Mouse (Mus musculus) limb, embryonic 13.5 days (tissue): ENCODE results near the gene Tmbim1. TPM values are rescaled to one million over a fixed set of nuclear protein-coding genes. Genes with fewer than 3 reads are reported as not detected.
"Not testable (repeated sequence)": the region's sequence is repeated elsewhere in the genome, so short reads cannot be mapped to it uniquely, and the experiment has no call there.

Experiments
- ATAC-seq: fragments of 200-750 bp; cut with Nextera tagmentation; 2 replicates; pipeline ENCODE4 v1.8.0; 2017; ENCODE audit warnings: low read depth, moderate number of reproducible peaks, moderate TSS enrichment; ENCODE audit not compliant: low FRiP score
- H3K27ac ChIP-seq: fragments of 300-500 bp; sonication (generic); 2 replicates; pipeline ENCODE4 v1.5.1; 2015; ENCODE audit warnings: inconsistent platforms, mild to moderate bottlenecking, moderate library complexity
- H3K27me3 ChIP-seq: fragments of 300-500 bp; sonication (generic); 2 replicates; pipeline ENCODE4 v1.6.1; 2015; ENCODE audit warnings: mild to moderate bottlenecking, inconsistent platforms
- H3K36me3 ChIP-seq: fragments of 300-500 bp; sonication (generic); 2 replicates; pipeline ENCODE4 v1.6.1; 2015; ENCODE audit warnings: inconsistent platforms, mild to moderate bottlenecking, moderate library complexity
- H3K4me1 ChIP-seq: fragments of 300-500 bp; sonication (generic); 2 replicates; pipeline ENCODE4 v1.6.1; 2015; ENCODE audit warnings: inconsistent platforms
- H3K4me2 ChIP-seq: fragments of 300-500 bp; sonication (generic); replicated peaks from 2 replicates; pipeline ENCODE4 v1.6.1; 2015; ENCODE audit warnings: inconsistent platforms, mild to moderate bottlenecking, moderate library complexity
- H3K4me3 ChIP-seq: fragments of 300-500 bp; sonication (generic); 2 replicates; pipeline ENCODE4 v1.5.1; 2015; ENCODE audit warnings: moderate library complexity, mild to moderate bottlenecking, inconsistent platforms
- H3K9ac ChIP-seq: fragments of 300-500 bp; sonication (generic); 2 replicates; pipeline ENCODE4 v1.6.1; 2015; ENCODE audit warnings: mild to moderate bottlenecking, inconsistent platforms
- H3K9me3 ChIP-seq: fragments of 300-500 bp; sonication (generic); 2 replicates; pipeline ENCODE4 v1.6.1; 2016; ENCODE audit warnings: inconsistent platforms
- WGBS: fragments of 180-500 bp; shearing (Covaris S2); methylation state at CpG from one replicate; pipeline ENCODE4 v1.1.7; 2015; 5-methylcytosine and 5-hydroxymethylcytosine counted together
- polyA plus RNA-seq: library from polyadenylated mRNA; unstranded; fragments of >200 nt; fragmentation: Nextera tagmentation; extraction: Ambion mirVana; gene quantifications from 2 replicates; pipeline ENCODE4 v1.2.1, GENCODE M21; 2015

Gene Tmbim1
- 30.6 and 31.7 TPM in 2 replicates for polyA plus RNA-seq

DNA sequence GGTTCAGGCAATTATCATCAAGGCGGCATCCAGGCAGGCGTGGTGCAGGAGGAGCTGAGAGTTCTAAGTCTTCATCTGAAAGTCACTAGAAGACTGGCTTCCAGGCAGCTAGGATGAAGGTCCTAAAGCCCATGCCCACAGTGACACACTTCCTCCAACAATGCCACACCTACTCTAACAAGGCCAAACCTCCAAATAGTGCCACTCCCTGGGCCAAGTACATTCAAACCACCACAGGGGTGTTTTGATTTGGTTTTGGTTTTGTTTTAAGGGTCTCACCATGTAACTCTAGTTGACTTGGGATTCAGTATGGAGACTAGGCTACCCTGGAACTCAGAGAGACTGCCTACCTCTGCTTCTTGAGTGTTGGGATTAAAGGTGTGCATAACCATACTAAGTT, at the start of gene Tmbim1:
Gene Tmbim1 (minus strand): TSS at position 101 of the 400 bp plus-strand sequence.
- WGBS: 52% methylated on average over 2 of the region's 2 CpGs
- H3K4me3 ChIP-seq: peak within 1 kb of the TSS; percentile 76
- H3K27ac ChIP-seq: peak within 1 kb of the TSS; percentile 91; the same call in 1 of the 2 replicates
- no peaks in the 10 kb centered on the region for H3K9me3 ChIP-seq
- H3K4me2 ChIP-seq: peak within 1 kb of the TSS; percentile 83
- peak within 1 kb of the TSS; percentile 86 for H3K9ac ChIP-seq
- H3K4me1 ChIP-seq: peaks cover 16% of the 10 kb centered on the region
- no peaks in the 10 kb centered on the region for H3K27me3 ChIP-seq
- ATAC-seq: no peak
- no peaks in the 10 kb centered on the region for H3K36me3 ChIP-seq

DNA sequence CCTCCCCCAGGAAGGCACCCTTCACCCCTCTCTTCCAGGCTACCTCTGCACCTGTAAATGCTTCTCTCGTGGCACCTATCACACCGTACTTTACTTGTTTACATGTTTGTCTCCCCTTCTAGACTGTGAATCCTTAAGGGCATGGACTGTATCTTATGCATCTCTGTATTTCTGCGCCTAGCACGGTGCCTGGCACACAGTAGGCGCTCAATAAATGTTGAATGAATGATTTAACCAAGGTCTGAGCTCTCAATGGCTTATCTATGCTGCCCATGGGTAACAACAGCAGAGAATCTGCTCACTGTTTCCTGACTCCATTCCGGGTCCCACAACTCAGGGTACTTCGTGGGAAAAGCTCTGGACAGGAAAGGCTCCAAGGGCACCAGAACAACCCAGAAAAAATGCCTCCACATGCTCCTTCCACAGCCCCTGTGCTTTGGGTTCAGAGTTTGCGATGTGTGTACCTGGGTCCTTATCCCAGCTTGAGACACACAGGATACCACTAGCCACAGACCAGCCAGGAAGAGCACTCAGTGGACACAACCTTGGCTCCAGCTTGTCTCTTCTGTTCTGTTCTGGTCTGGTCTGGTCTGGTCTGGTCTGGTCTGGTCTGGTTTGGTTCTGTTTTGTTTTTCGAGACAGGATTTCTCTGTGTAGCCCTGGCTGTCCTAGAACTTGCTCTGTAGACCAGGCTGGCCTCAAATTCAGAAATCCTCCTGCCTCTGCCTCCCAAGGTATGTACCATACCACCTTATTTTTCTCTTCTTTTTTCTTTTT, 48.2 kb upstream of the Tmbim1 start:
- 93% methylated on average over 9 of the region's 9 CpGs for WGBS
- Histone ChIP-seq H3K36me3 (peaks cover 49% of the 10 kb centered on the region), H3K27ac (no peak overlapping the region), H3K4me3 (no peak overlapping the region), H3K9ac (no peak overlapping the region), H3K27me3 (no peaks in the 10 kb centered on the region), H3K4me1 (no peaks in the 10 kb centered on the region), H3K9me3 (no peaks in the 10 kb centered on the region), H3K4me2 (no peak overlapping the region)
- ATAC-seq: no peak

DNA sequence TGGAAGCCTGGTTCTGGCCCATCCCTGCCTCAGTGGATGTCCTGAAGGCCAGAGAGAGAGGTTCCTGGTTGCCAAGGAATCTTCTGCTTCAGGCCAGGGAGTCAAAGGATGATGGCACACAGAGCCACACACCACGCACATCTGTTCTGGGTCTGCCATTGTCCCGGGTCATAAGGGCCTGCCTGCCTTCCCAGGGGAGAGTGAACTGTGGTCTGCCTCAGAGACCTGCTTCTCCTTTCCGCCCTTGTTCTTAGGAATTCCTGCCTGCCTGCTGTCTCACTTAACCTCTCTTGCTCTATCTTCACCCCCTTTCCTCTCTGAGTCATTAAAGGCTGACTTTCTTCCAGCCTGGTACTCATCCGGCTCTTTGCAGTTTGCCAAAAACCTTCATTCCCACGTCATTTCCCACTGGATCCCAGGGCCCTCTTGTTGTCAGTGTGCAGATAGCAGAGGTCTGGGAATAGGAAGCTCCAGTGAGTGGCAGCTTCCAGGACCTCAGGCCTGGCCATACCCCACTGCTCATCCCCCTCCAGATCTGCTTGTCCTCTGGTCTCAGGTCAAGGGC, 47.2 kb upstream of the Tmbim1 start:
- H3K9ac ChIP-seq: no peak overlapping the region
- WGBS: 72% methylated on average over 5 of the region's 5 CpGs
- peaks cover 56% of the 10 kb centered on the region for H3K36me3 ChIP-seq
- ATAC-seq: no peak
- no peaks in the 10 kb centered on the region for H3K27me3 ChIP-seq
- H3K4me2 ChIP-seq: no peak overlapping the region
- no peaks in the 10 kb centered on the region for H3K9me3 ChIP-seq
- H3K4me1 ChIP-seq: no peaks in the 10 kb centered on the region
- H3K4me3 ChIP-seq: no peak overlapping the region
- no peak overlapping the region for H3K27ac ChIP-seq

DNA sequence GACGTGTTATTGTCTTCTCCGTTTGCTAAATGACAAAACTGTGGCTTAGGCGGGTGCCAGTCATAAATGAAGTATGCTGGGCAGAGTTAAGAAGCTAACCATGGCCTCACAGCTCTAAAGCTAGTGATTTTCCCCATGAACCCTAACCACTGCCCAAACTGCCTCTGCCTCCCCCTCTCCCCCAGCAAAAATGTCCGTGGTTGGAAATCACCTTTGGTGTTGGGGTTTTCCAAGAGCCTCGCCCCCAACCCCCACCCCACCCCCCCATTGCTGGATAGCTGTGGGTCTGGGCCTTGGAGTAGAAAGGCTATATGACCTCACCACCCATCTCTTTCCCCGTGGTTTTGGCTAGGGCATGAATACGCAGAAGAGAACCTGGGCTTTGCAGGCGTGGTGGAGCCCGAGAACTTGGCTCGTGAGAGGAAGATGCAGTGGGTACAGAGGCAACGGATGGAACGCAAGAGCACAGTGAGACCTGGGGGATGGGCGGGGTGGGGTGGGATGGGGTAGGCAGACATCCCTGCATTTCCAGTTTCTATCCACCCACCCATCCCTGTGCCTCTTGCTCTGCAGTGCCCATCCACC, 45.9 kb upstream of the Tmbim1 start:
- no peak for ATAC-seq
- H3K27me3 ChIP-seq: no peaks in the 10 kb centered on the region
- H3K27ac ChIP-seq: no peak overlapping the region
- no peaks in the 10 kb centered on the region for H3K9me3 ChIP-seq
- WGBS: 93% methylated on average over 13 of the region's 13 CpGs
- no peaks in the 10 kb centered on the region for H3K4me1 ChIP-seq
- no peak overlapping the region for H3K9ac ChIP-seq
- H3K4me3 ChIP-seq: no peak overlapping the region
- H3K36me3 ChIP-seq: peaks cover 58% of the 10 kb centered on the region
- no peak overlapping the region for H3K4me2 ChIP-seq

DNA sequence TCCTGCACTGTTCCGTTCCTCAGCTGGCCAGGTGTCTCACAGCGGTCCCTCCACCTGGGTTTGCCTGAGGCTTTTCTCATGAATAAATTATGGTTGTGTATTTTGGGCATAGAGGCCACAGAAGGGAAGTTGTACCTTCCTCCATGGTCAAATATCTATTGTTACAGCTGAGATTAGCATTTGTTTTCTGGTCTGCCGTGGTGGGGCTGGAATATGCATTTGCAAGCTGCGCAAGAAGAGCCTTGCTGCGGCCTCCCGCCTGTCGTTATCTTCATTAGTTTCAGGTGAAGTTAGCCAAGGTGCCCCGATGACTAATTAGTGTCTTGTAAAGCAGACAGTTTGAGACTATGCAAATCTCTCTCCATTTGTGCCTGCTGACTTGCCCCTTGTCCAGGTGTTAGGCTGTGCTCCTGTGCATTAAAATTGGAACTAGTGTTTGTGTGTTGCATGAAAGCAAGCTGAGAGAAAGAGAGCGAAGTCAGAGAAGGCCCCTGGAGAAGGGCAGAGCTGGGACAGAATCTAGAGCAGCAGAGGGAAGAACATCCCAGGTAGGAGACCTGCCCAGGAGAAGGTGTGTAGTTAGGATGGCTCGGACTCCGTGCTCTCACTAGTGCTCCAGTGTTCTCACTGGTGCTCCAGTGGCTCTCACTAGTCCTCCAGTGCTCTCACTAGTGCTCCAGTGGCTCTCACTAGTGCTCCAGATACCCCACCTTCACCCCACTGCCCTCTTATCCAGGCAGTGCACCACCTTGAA, 38.9 kb upstream of the Tmbim1 start:
- WGBS: 74% methylated on average over 11 of the region's 11 CpGs

DNA sequence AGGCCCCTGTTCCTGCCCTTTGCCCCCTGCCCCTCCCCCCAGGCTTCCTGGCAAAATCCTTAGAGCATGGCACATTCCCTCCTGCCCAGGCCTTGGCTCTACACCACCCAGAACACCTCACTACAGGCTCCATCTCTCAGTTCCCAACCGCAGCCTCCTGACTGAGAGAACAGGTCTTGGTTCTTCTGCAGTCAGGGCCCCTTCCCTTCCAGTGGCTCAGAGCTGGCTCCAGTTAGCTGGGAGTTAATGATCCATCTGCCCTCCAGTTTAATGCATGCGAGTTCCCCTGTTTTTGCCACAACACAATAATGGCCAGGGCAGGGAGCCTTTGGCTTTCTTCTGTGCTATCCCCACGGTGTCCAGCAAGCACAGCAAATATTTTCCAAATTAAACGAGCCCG, 37.7 kb upstream of the Tmbim1 start:
- H3K36me3 ChIP-seq: peaks cover 17% of the 10 kb centered on the region; the same call in 1 of the 2 replicates
- H3K4me2 ChIP-seq: no peak overlapping the region
- peaks cover 20% of the 10 kb centered on the region for H3K4me1 ChIP-seq
- no peak overlapping the region for H3K4me3 ChIP-seq
- 62% methylated on average over 5 of the region's 5 CpGs for WGBS
- H3K9ac ChIP-seq: no peak overlapping the region; the same call in 1 of the 2 replicates
- ATAC-seq: no peak
- 0 out of 2 replicates have a peak overlapping the region, but pooled peaks have one; percentile 11 for H3K27ac ChIP-seq
- H3K27me3 ChIP-seq: no peaks in the 10 kb centered on the region
- peaks cover 3% of the 10 kb centered on the region; the same call in 1 of the 2 replicates for H3K9me3 ChIP-seq

More for the DNA sequence above, 38.9 kb upstream of the Tmbim1 start:
- Histone ChIP-seq H3K4me1 (peaks cover 20% of the 10 kb centered on the region), H3K27me3 (no peaks in the 10 kb centered on the region), H3K36me3 (peaks cover 27% of the 10 kb centered on the region), H3K4me3 (no peak overlapping the region), H3K4me2 (no peak overlapping the region), H3K27ac (no peak overlapping the region), H3K9me3 (peaks cover 3% of the 10 kb centered on the region; the same call in 1 of the 2 replicates), H3K9ac (no peak overlapping the region)
- no peak for ATAC-seq

DNA sequence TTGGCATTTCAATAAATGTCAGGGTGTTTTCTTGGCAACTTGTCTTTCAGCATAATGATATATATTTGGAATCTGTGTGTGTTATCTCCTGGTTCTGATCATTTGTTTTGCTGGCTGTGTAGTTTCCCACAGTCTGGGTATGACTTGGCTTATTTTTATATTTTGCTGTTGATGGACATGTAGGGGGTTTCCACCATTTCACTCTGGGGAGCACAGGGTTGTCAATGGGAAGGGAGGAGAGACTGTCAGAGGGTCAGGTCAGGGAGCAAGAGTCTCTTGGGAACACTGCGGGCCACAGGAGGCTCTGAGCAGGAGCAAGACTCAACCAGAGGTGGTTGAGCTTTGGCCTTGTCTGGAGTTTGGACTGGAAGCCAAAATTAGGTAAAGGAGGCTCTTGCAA, 36.9 kb upstream of the Tmbim1 start:
- H3K9me3 ChIP-seq: peaks cover 3% of the 10 kb centered on the region; the same call in 1 of the 2 replicates
- no peaks in the 10 kb centered on the region for H3K27me3 ChIP-seq
- no peak overlapping the region for H3K4me2 ChIP-seq
- no peak overlapping the region for H3K4me3 ChIP-seq
- ATAC-seq: no peak
- H3K27ac ChIP-seq: no peak overlapping the region
- WGBS: 96% methylated on average over 1 of the region's 1 CpGs
- H3K4me1 ChIP-seq: peaks cover 20% of the 10 kb centered on the region
- H3K36me3 ChIP-seq: peaks cover 13% of the 10 kb centered on the region; the same call in 1 of the 2 replicates
- no peak overlapping the region for H3K9ac ChIP-seq

DNA sequence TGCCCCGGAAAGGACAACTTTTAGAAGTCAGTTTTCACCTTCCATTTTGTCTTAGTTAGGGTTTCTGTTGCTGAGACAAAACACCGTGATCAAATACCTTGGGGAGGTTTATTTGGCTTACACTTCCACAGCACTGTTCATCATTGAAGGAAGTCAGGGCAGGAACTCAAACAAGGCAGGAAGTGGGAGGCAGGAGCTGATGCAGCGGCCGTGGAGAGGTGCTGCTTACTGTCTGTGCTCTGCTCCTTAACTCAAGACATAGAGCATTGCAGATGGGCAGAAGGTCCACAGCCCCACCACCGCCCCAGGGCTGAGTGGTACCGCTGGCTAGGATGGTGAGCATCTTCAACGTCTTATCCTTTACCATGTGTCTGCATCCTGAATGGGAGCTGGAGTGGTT, 36.5 kb upstream of the Tmbim1 start:
- peaks cover 13% of the 10 kb centered on the region; the same call in 1 of the 2 replicates for H3K36me3 ChIP-seq
- no peak for ATAC-seq
- 89% methylated on average over 7 of the region's 7 CpGs for WGBS

DNA sequence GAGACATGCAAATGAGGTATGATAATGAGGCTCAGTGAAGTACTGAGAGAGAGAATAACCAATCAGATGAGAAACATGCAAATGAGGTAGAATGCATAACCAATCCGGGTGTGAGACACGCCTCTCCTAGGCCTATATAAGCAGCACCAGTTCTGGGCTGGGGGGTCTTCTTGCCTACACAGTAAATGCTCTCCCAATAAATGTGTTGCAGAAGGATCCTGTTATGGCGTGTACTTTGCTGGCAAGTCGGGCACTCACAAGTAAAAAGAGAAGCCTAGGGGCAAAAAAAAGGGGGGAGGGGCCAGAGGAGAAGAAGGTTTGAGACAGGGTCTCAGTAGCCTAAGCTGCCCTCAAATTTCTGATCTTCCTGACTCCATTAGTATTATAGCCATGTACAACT, 35.6 kb upstream of the Tmbim1 start:
- H3K4me2 ChIP-seq, H3K27ac ChIP-seq, H3K4me3 ChIP-seq, H3K9ac ChIP-seq, H3K27me3 ChIP-seq, H3K9me3 ChIP-seq, ATAC-seq: not testable (repeated sequence)
- WGBS: 79% methylated on average over 4 of the region's 4 CpGs
- peaks cover 20% of the 10 kb centered on the region for H3K4me1 ChIP-seq
- peaks cover 13% of the 10 kb centered on the region; the same call in 1 of the 2 replicates for H3K36me3 ChIP-seq

More for the DNA sequence above, 36.5 kb upstream of the Tmbim1 start:
- Histone ChIP-seq H3K27ac (no peak overlapping the region), H3K4me3 (no peak overlapping the region), H3K4me2 (no peak overlapping the region), H3K27me3 (no peaks in the 10 kb centered on the region), H3K9me3 (peaks cover 3% of the 10 kb centered on the region; the same call in 1 of the 2 replicates), H3K4me1 (peaks cover 20% of the 10 kb centered on the region), H3K9ac (no peak overlapping the region)

DNA sequence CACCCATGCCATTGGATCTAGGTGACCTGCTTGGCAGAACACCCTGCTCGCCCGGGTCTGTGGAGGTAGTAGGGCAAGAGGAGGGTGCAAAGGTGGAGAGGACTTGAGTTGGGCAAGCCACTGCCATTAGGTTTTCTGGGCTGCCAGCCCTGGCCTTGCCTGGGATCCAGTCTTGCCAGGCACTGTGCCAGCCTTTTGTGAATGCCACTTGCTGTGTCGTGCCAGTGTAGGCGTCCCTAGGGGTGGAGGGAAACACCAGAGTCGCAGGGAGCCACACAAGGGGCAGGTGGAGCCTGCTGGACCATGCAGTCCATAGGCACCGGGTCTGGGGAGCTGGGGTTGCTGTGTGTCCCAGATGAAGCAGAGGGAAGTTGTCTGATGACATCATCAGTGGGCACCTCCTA, 34.9 kb upstream of the Tmbim1 start:
- Histone ChIP-seq H3K27ac (no peak overlapping the region), H3K9ac (no peak overlapping the region), H3K36me3 (peaks cover 13% of the 10 kb centered on the region; the same call in 1 of the 2 replicates), H3K9me3 (peaks cover 3% of the 10 kb centered on the region; the same call in 1 of the 2 replicates), H3K4me1 (peaks cover 18% of the 10 kb centered on the region), H3K4me2 (no peak overlapping the region), H3K4me3 (no peak overlapping the region), H3K27me3 (no peaks in the 10 kb centered on the region)
- ATAC-seq: no peak
- WGBS: 91% methylated on average over 6 of the region's 6 CpGs

DNA sequence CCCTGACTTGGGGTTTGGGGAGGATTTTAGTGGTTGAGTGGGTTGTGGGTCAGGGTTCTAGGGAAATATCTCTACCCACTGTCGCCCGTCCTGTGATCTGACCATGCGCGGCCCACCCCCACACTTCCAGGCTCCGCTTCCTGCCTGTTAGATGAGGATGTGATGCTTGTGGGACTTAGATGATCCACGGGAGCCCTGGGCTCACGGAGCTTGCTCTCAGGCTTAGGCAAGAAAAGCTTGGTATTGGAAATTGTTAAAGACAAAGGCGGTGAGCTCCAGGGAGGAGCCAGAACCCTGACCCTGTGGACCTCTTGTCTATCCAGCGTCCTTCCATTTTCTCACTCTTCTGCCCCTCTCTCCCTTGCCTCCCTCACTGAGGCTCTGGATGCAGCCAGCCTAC, 34.5 kb upstream of the Tmbim1 start:
- Histone ChIP-seq H3K9me3 (peaks cover 3% of the 10 kb centered on the region; the same call in 1 of the 2 replicates), H3K4me3 (no peak overlapping the region), H3K27ac (no peak overlapping the region), H3K27me3 (no peaks in the 10 kb centered on the region), H3K36me3 (peaks cover 13% of the 10 kb centered on the region; the same call in 1 of the 2 replicates), H3K4me1 (peaks cover 21% of the 10 kb centered on the region), H3K4me2 (no peak overlapping the region), H3K9ac (no peak overlapping the region)
- 94% methylated on average over 9 of the region's 9 CpGs for WGBS
- no peak for ATAC-seq
